Mouse (Mus musculus): Measurements from ENCODE around the gene Avpr1b.

DNA sequence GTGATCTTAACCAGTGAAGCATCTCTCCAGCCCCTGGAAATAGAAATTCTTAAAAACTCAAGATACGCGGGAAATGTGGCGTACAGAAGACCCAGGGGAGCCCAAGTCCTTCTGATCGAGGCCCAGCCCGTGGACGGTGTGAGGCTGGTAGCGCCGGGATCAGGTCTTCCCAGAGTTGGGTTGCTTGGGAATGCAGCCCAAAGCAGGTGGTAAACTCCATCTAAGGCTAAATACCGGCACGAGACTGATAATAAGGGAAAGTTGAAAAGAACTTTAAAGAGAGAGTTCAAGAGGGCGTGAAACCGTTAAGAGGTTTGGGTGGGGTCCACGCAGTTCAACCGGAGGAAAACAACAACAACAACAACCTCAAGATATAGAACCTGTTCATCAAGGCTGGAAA is 25.3 kb upstream of the Avpr1b start:
- TF ChIP-seq CTCF (IDR thresholded peaks at IDR 0.05; ENCODE audit: borderline replicate concordance, extremely low read depth, insufficient read depth, insufficient read length) (no peak), POLR2A (IDR thresholded peaks at IDR 0.05; ENCODE audit: borderline replicate concordance, extremely low read depth, insufficient read depth, insufficient read length, poor library complexity, severe bottlenecking) (no peak)

All from brain, embryonic 14.5 days (tissue).